Mouse (Mus musculus): ENCODE results near the gene Lmnb2.

Lmnb2 gene

DNA sequence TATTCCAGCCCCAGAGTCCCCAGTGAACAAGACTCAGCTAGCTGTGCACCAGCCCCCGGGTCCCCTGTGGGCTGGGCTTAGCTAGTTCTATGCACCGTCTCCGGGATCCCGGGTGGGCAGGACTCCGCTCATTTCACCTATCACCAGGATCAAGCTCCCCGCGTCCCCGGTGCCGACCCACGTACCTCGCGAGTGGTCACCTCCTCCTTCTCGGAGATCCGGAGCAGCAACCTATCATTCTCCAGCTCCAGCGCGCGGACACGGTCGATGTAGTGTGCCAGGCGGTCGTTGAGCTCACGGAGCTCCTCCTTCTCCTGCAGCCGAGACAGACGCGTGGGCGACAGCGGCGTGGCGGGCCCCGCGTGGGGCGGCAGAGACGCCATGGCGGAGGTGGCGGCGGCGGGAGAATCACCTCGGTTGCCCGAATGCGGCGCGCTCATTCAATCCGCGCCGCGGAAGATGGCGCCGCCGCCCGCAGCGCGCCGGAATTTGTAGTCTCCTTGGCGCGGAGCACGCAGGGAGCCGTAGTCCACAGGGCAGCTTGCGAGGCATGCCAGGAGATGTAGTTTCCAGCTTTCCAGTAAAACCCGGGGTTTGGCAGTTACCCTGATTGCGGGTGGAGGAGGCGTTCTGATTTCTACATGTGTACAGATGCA lies at the start of gene Lmnb2:
Lmnb2 (minus strand) TSS at position 467 of the 656 bp plus-strand sequence.
- peak; percentile 57 to 66 for DNase-seq

- DNase-seq = no peak
These were observed 49.1 kb upstream of the Lmnb2 start for GRCm38 (mm10) chr10:80967101-80967656.

DNA sequence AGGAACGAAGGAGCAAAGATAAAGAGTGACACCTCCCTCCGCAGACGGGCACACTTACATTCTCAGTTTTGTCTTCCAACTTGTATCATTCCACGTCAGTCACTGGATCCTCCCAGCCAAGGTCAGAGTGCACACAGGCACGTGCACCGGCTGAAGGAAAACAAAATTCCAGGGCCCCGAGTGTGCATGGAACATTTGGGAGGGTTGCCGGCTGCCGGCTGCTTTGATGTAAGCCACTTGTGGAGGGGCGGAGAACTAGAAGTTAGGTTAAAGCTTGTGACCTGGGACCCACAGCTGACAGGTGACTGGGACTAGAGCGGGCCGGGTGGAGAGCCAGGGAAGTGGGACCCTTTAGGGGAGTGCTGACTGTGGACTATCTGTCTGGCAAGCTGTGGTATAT lies 48.3 kb upstream of the Lmnb2 start:
- DNase-seq = peak; percentile 48 to 51

DNA sequence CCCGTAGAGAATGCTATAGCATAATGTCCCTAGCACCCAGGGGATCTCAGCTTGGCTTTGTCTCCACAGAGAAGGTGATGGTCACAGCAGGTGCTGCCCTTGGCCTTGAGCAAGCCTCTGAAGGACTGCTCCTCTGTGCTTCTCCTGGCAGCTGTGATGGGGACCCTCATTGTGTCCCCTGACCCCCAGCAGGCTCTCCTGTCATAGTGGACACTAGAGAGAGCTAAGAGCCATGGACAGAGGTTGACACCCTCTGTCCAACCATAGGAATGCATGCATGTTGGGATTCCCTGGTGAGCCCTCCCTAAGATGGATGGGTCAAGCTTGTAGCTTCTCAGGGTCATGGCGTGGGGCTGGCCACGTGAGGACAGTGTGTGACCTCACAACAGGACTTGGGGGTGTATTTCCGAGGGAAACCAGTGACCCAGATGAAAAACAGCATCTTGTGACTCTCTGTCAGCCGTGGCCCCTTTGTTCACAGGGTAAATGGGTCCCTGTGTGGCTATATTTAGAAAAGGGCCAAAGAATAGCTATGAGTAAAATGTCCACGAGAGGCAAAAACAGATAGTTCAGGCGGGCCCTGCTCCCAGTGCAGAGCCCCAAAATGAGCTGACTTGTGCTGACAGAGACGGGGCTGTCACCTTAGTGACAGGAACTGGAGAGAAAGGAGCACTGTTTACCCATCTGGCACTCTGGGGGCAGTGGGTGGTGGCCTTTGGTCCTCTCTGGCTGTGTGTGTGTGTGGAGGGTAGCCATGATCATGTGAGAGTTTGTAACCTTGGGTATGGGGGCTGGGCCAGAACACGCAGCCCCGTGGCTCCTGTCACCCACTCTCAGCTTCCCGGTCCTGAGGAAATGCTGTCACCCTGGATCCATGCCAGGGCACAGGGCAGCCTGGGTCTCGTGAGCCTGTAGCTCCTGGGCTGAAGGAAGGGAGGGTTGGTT lies 45.3 kb upstream of the Lmnb2 start:
- peak; percentile 50 to 54 for DNase-seq

- no peak for DNase-seq
These were observed 44.5 kb upstream of the Lmnb2 start for GRCm38 (mm10) chr10:80962585-80962984.

DNA sequence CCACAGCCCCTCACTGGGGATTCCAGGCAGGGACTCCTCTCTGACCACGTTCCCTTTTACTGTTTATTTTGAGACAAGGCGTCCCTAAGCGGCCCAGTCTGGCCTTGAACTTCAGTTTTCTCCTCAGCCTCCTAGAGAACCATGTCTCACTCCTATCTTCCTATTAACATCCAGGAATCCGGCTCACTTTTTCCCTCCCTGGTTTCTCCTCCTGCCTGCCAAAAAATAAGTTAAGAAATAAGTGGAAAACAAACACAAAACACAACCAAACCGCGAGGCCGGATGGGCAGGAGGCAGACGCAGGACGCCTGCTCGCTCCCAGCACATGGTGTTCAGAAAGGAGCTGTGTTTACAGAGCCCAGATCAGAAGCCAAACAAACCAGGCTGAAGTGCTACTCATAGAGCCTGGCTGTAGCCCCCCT lies 44.0 kb upstream of the Lmnb2 start:
- DNase-seq = no peak

DNA sequence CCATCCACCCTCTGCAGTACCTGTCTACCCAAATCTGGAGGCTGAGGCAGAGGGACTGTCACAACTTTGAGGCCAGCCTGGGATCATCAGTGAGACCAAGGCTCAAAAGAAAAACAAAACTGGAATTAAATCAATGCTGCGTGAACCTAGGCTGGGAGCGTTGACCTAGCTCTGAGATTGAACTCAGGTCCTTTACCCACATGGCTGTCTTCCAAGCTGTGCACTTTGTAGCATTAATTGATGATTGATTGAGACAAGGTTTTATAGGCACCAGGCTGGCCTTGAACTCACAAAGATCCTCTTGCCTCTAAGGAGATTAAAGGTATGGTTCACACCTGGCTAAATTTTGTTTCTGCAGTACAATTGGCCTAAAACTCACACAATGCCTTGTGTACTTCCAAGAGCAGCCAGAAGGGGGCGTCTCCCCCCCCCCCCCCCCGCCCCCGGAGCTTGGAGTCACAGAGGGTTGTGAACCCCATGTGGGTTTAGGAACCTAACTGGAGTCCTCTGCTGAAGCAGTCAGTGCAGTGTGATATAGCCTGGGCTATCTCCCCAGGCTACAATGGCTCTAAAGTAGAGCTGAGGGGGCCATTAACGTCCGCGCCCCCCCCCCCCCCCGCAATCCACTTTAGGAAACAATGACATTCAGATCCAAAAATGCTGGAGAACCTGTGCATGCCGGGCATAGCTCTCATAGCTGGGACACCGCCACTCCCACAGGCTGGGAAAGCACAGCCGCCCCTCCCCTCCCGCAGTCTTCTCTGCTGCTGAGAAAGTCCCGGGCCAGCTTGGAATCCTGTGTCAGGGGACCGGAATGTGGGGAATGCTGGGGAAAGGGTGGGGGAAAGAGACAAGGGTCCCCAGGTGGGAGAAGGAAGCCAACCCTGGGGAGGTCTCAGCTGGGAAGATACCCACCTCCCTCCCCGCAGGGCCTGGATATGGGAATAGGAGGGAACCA lies 42.8 kb upstream of the Lmnb2 start:
- DNase-seq = peak; percentile 61 to 71

DNA sequence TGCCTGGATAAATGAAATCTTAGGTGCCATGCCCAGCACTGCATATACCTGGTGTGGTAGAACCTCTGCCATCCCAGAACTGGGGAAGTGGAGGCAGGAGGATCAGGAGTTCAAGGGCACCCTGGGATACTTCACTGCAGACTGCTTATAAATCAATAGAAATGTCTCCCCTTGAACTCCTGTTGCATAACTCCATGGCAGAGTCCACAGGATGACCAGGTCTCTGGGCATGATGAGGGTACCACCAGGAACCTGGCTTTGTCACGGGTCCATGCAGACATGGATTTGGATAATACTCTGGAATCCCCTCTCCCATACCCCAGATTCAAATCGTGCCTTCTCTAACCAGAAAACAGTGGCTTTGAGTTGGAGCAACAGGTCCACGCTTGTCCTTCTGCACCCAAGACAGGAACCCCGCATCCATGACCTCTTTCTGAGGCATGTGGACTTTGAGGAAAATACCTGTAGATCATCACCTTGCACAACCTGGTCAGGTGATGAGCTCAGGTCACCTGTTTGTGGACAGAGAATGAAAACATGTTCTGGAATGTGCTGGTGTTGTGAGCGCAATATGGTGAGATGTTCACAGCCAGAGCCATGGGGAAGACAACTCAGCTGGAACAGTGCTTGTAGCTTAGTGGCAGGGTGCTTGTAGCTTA lies 41.1 kb upstream of the Lmnb2 start:
- DNase-seq = no peak

DNA sequence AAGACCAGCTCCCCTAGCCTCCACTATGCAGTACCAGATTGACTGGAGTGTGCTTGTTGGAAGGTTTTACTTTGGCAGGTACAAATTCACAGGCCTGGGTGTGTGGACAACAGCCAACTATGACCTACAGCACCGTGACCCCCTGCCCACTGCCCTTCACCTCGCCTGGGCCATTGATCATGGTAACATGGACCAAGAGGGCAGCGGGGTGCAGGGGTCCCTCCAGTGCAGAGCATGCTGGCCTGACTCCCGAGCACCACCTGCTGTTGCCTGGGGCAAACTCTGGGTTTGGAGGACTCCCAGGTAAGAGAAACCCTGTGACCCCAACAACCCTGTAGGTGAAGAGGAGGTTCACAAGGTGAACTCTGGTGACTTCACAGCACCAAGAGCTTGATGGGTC lies 39.7 kb upstream of the Lmnb2 start:
- no peak for DNase-seq

DNA sequence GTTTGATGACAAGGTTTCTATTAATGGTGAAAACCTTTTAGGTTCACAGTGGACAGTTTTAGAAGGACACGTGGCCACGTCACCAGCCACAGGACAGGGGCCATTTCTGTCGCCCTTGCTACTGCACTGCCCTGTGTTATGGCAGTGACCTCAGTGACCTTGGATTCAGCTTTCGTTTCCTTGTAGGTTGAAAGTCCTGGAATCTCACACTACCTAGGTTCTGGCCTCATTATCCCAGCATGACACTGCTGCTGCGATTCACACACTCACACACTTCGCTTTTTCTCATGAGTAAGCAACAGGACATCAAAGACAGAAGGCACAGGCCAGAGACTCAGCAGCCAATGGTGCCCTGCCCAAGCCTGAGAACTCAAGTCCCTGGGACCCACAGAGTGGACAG lies 38.9 kb upstream of the Lmnb2 start:
- no peak for DNase-seq

DNA sequence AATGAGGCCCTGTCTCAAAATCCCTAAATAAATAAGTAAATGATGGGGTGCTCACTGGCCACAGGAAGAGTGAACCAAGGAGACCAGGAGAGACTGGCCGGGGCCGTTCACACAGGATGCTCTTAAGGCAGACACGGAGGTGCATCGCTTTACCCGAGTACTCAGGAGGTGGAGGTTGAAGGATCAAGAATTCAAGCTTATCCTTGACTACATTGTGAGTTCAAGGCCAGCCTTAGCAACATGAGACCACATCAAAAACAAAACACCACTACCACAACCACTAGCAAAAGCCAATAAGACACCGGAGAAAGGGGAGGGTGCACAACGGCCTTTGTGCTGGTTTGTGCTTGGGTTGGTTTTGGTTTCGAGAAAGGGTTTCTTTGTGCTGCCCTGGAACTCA lies 38.3 kb upstream of the Lmnb2 start:
- DNase-seq = no peak

DNA sequence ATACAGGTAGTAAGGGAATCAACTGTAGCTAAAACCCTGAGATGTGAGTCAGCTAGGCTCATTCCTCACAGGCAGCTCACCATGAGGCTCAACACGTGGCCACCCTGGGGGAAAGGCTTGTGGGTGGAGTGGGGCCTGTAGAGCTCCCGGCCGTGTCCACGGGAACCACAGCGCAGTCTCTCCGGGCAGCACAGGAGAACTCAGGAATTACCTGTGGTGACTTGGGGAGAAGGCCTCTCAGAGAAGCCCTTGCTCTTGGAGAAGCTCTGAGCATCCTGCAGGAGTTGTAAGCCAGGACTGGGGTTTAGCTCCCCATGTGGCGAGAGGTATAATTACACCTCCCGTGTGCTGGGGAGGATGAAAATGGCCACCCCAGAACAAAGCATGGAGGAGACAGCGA lies 37.5 kb upstream of the Lmnb2 start:
- peak in 1 of 2 experiments; percentile 52 for DNase-seq

- no peak for DNase-seq
These were observed 36.8 kb upstream of the Lmnb2 start for GRCm38 (mm10) chr10:80954843-80955242.

DNA sequence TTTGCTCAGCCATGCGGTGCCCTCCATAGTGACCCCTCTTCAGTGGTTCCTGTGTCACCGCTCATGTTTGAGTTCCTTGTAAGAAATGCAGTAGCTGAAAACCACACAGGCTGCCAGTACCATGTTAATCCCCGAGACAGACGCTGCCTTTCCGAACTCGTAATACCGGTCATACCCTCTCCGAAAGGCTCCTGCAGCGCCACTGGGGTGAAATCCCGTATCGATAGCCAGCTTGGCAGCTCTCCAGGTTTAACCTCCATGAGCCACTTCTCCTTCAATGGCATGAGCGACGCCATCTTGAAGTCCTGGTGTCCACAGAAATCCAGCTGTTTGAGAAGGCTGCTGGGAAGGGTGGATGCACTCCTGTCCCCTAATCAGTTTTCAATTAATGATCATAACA lies 36.4 kb upstream of the Lmnb2 start:
- DNase-seq = no peak

DNA sequence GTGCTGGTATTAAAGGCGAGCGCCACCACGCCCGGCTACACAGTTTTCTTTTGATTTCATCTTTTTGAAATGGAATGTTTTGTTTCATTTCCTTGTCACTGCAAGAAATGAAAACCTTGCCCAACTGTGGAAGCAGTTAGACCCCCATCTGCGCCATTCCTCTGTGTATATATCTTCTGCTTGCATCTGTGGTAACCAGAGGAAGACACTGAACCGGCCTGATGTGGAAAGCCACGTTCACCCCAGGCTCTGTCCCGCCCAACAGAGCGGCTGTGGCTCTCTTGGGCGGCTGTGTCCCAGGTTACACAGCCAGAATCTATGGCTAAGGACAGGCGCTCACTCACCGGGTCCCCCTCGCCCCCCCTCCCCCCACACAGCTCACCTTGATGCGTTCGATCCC lies 34.4 kb upstream of the Lmnb2 start:
- no peak for DNase-seq

DNA sequence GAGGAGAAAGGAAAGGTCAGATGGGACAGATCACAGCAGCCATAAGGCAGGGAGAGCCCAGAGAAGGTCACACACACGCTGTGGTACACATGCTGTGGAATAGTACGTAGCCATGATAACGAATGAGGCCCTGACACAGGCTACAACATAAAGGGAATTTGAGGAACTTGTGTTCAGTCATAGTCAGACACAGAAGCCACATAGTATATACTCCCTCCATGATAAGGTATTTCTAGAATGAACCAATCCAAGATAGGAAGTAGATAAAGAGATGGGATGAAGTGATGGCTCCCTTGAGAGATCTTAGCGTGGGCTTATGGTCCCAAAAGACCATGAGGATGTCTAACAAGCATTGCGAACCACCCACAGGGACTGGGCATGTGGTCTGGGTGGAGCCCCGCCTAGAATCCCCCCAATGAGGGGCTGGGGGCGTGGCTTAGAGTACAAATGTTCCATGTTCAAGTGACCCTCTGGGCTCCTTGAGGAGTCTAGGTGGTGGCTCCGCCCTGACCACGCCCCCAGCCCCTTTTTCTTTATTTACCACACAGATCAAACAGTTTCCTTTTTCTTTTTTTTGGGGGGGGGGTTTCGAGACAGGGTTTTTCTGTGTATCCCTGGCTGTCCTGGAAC lies 33.8 kb upstream of the Lmnb2 start:
- DNase-seq = no peak

DNA sequence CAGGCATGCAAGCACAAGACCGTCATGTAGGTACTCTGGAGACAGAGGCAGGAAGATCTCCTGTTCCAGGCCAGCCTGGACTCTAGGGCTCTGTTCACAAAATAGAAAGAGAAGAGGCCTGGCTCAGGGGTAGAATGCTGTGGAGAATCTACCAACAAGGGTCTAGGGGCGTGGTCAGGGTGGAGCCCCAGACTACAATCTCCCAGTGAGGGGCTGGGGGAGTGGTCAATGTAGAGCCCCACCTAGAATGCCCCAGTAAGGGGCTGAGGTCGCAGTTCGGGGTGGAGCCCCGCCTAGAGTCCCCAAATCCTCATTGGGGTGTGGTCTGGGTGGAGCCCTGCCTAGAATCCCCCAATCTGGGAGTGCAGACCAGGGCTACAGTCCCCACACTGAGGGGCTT lies 32.3 kb upstream of the Lmnb2 start:
- DNase-seq = no peak

GRCm38 (mm10) chr10:80949081-80949480 lies 31.0 kb upstream of the Lmnb2 start:
- DNase-seq = no peak

DNA sequence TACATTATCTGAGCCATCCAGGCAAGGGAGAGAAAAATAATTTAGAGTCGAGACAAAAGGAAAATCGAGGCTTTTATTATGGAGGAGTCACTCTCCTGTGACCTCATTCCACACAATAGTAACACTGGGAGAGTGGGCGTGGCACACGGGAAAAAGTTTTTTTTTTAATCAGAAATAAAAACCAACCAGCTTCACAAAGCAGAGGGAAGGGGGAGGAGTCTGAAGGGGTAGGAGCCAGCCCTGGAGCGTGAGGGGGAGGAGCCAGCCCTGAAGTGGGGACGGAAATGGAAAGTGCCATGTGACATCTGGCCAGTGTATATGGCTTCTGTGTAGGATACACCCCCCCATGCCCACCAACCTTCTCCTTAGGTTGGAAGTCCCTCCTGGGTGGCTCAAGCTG lies 30.5 kb upstream of the Lmnb2 start:
- DNase-seq = no peak

DNA sequence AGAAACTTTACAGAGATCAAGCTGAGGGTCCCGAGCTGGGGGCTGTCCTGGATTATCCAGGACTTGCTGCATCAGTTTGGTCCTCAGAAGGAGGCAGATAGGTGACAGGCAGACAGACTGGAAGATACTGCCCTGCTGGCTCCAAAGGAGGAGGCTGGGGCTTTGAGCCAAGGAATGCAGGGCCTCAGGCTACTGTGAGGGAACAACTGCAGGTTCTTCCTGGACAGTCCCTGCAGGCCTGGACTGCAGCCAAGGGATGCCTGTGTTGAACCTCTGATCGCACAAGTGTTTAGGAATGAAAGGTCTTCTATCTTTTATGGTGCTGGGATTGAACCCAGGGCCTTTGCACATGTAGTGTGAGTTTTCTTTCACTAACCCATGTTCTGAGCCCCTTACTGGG lies 29.8 kb upstream of the Lmnb2 start:
- DNase-seq = peak; percentile 62

DNA sequence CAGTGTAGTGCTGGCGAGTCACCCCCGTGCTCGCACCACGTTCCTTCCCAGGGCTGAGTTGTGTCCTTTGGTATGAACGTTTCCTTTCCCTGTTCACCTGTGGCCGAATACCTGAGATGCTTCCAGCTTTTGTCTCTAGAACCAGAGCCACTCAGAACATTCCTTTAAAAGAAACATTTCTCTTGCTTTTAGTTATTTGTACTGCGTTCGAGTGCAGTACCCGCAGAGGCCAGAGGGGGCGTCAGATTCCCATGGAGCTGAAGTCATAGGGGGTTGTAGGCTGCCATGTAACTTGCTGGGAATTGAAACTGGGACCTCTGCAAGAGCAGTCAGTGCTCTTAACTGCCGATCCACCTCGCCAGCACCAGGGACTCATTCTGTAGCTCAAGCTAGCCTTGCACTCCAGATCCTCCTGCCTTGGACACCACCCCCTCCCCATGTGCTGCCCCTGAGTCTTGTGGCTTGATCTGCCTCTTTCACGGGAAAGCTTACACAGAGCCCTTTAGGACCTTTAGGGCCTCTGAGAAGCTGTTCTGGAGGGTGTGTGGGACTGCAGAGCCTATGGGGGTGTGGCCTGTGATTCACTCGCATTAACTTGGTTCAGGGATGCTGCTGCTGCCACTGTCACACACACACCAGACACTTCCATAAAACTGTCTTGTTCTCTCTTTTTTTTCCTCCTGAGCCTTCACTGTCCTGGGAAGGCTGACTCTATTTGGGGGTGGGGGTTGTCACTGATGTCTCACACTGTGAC lies 28.8 kb upstream of the Lmnb2 start:
- DNase-seq = no peak

Data from kidney, adult 8-10 months (tissue).